Mouse (Mus musculus) heart, embryonic 11.5 days (tissue): ENCODE measurements around the gene Cdc20b. TPM values are rescaled to one million over a fixed set of nuclear protein-coding genes. Genes with fewer than 3 reads are reported as not detected.

Experiments
- ATAC-seq: fragments of 200-750 bp; cut with Nextera tagmentation; replicated peaks from 2 replicates; pipeline ENCODE4 v1.8.0; 2017; ENCODE audit warnings: moderate library complexity; ENCODE audit not compliant: insufficient number of reproducible peaks, low FRiP score, low TSS enrichment
- H3K27ac ChIP-seq: fragments of 300-500 bp; sonication (generic); 2 replicates; pipeline ENCODE4 v1.5.1; 2014; ENCODE audit warnings: mild to moderate bottlenecking, low read depth, low read length
- H3K27me3 ChIP-seq: fragments of 300-500 bp; sonication (generic); 2 replicates; pipeline ENCODE4 v1.6.1; 2014; ENCODE audit warnings: mild to moderate bottlenecking, low read length, mixed read lengths; ENCODE audit not compliant: control insufficient read depth, insufficient read depth
- H3K36me3 ChIP-seq: fragments of 300-500 bp; sonication (generic); 2 replicates; pipeline ENCODE4 v1.6.1; 2014; ENCODE audit warnings: mild to moderate bottlenecking, low read length, moderate library complexity, mixed read lengths; ENCODE audit not compliant: control insufficient read depth, insufficient read depth
- H3K4me1 ChIP-seq: fragments of 300-500 bp; sonication (generic); 2 replicates; pipeline ENCODE4 v1.6.1; 2014; ENCODE audit warnings: low read length; ENCODE audit not compliant: control insufficient read depth, insufficient read depth
- H3K4me2 ChIP-seq: fragments of 300-500 bp; sonication (generic); 2 replicates; pipeline ENCODE4 v1.6.1; 2014; ENCODE audit warnings: mild to moderate bottlenecking, moderate library complexity
- H3K4me3 ChIP-seq: fragments of 300-500 bp; sonication (generic); 2 replicates; pipeline ENCODE4 v1.5.1; 2014; ENCODE audit warnings: low read depth, low read length
- H3K9ac ChIP-seq: fragments of 300-500 bp; sonication (generic); 2 replicates; pipeline ENCODE4 v1.6.1; 2014; ENCODE audit warnings: mild to moderate bottlenecking, low read depth, low read length, moderate library complexity
- H3K9me3 ChIP-seq: fragments of 300-500 bp; sonication (generic); replicated peaks from 2 replicates; pipeline ENCODE4 v1.6.1; 2016; ENCODE audit warnings: low read length; ENCODE audit not compliant: control insufficient read depth
- WGBS: fragments of 180-500 bp; shearing (Covaris S2); extraction: QIAGEN DNeasy Blood & Tissue Kit; methylation state at CpG from one replicate; pipeline ENCODE4 v1.1.7; 2014; ENCODE audit not compliant: insufficient replicate concordance; 5-methylcytosine and 5-hydroxymethylcytosine counted together
- polyA plus RNA-seq: library from polyadenylated mRNA; unstranded; fragments of >200 nt; fragmentation: Nextera tagmentation; extraction: Ambion mirVana; gene quantifications from 2 replicates; pipeline ENCODE4 v1.2.1, GENCODE M21; 2014

The Cdc20b gene
- polyA plus RNA-seq, result 0.14 TPM in 1 of 2 replicates, not detected in the other

- H3K36me3 ChIP-seq, result no peaks in the 10 kb centered on the region
- H3K9me3 ChIP-seq, result no peaks in the 10 kb centered on the region
- under 1% methylated on average over 46 of the region's 46 CpGs for WGBS
- peaks cover 4% of the 10 kb centered on the region; the same call in 1 of the 2 replicates for H3K4me1 ChIP-seq
- ATAC-seq, result no peak
- no peak within 1 kb of the TSS for H3K27ac ChIP-seq
- peak within 1 kb of the TSS; percentile 99 for H3K4me2 ChIP-seq
- peaks cover 42% of the 10 kb centered on the region for H3K27me3 ChIP-seq
- peak within 1 kb of the TSS; percentile 60; the same call in 1 of the 2 replicates for H3K9ac ChIP-seq
- H3K4me3 ChIP-seq, result peak within 1 kb of the TSS; percentile 59
These were observed at the start of gene Cdc20b for GRCm38 (mm10) chr13:113034950-113035421. Gene Cdc20b, plus strand, starts transcription at chr13:113035111.

- no peak for ATAC-seq
- Histone ChIP-seq H3K4me2 (peak overlapping the region; percentile 99), H3K27ac (no peak overlapping the region), H3K9me3 (no peaks in the 10 kb centered on the region), H3K36me3 (no peaks in the 10 kb centered on the region), H3K4me3 (no peak overlapping the region), H3K27me3 (peaks cover 64% of the 10 kb centered on the region), H3K9ac (no peak overlapping the region), H3K4me1 (peaks cover 21% of the 10 kb centered on the region)
- WGBS, result 9% methylated on average over 18 of the region's 18 CpGs
These were observed 49.1 kb upstream of the Cdc20b start for GRCm38 (mm10) chr13:112985605-112986450.

GRCm38 (mm10) chr13:112986451-112986950, 48.4 kb upstream of the Cdc20b start:
- WGBS, result under 1% methylated on average over 17 of the region's 17 CpGs
- H3K4me1 ChIP-seq, result peaks cover 21% of the 10 kb centered on the region
- no peak for ATAC-seq

GRCm38 (mm10) chr13:112987532-112987943, 47.4 kb upstream of the Cdc20b start, which contains the start of gene Ccno:
Gene Ccno, plus strand, starts transcription at chr13:112987802.
- H3K27me3 ChIP-seq, result peaks cover 77% of the 10 kb centered on the region
- WGBS, result 1% methylated on average over 46 of the region's 47 CpGs
- peak within 1 kb of the TSS; percentile 58 for H3K4me3 ChIP-seq
- peaks cover 21% of the 10 kb centered on the region for H3K4me1 ChIP-seq
- no peaks in the 10 kb centered on the region for H3K36me3 ChIP-seq
- peak within 1 kb of the TSS; percentile 99 for H3K4me2 ChIP-seq
- H3K9ac ChIP-seq, result peak within 1 kb of the TSS; percentile 60; the same call in 1 of the 2 replicates
- no peaks in the 10 kb centered on the region for H3K9me3 ChIP-seq
- peak; percentile 89 for ATAC-seq
- no peak within 1 kb of the TSS for H3K27ac ChIP-seq

More at GRCm38 (mm10) chr13:112986451-112986950, 48.4 kb upstream of the Cdc20b start:
- H3K4me3 ChIP-seq, result peak overlapping the region; percentile 58
- peaks cover 71% of the 10 kb centered on the region for H3K27me3 ChIP-seq
- H3K9ac ChIP-seq, result no peak overlapping the region
- no peaks in the 10 kb centered on the region for H3K9me3 ChIP-seq
- peak overlapping the region; percentile 99 for H3K4me2 ChIP-seq
- no peaks in the 10 kb centered on the region for H3K36me3 ChIP-seq
- H3K27ac ChIP-seq, result no peak overlapping the region

- H3K9me3 ChIP-seq, result no peaks in the 10 kb centered on the region
- ATAC-seq, result no peak
- peaks cover 21% of the 10 kb centered on the region for H3K4me1 ChIP-seq
- H3K27me3 ChIP-seq, result peaks cover 81% of the 10 kb centered on the region
- no peak overlapping the region for H3K27ac ChIP-seq
- H3K9ac ChIP-seq, result peak overlapping the region; percentile 60; the same call in 1 of the 2 replicates
- H3K4me2 ChIP-seq, result peak overlapping the region; percentile 99
- WGBS, result under 1% methylated on average over 28 of the region's 39 CpGs
- H3K4me3 ChIP-seq, result peak overlapping the region; percentile 58
- H3K36me3 ChIP-seq, result no peaks in the 10 kb centered on the region
These were observed 46.9 kb upstream of the Cdc20b start for GRCm38 (mm10) chr13:112987991-112988390.

- 2% methylated on average over 19 of the region's 19 CpGs for WGBS
- H3K9ac ChIP-seq, result no peak overlapping the region
- H3K4me2 ChIP-seq, result peak overlapping the region; percentile 99
- H3K27ac ChIP-seq, result no peak overlapping the region
- no peaks in the 10 kb centered on the region for H3K36me3 ChIP-seq
- no peaks in the 10 kb centered on the region for H3K9me3 ChIP-seq
- H3K4me1 ChIP-seq, result peaks cover 27% of the 10 kb centered on the region
- peak overlapping the region; percentile 58 for H3K4me3 ChIP-seq
- no peak for ATAC-seq
- peaks cover 86% of the 10 kb centered on the region for H3K27me3 ChIP-seq
These were observed 46.0 kb upstream of the Cdc20b start for GRCm38 (mm10) chr13:112988866-112989265.

GRCm38 (mm10) chr13:112989541-112989940, 45.4 kb upstream of the Cdc20b start:
- ATAC-seq, result no peak
- H3K36me3 ChIP-seq, result no peaks in the 10 kb centered on the region
- H3K4me3 ChIP-seq, result peak overlapping the region; percentile 32
- WGBS, result under 1% methylated on average over 23 of the region's 23 CpGs
- peaks cover 30% of the 10 kb centered on the region for H3K4me1 ChIP-seq
- peaks cover 88% of the 10 kb centered on the region for H3K27me3 ChIP-seq
- H3K9me3 ChIP-seq, result no peaks in the 10 kb centered on the region
- H3K9ac ChIP-seq, result no peak overlapping the region
- peak overlapping the region; percentile 45 for H3K4me2 ChIP-seq
- H3K27ac ChIP-seq, result no peak overlapping the region

GRCm38 (mm10) chr13:112990346-112990745, 44.6 kb upstream of the Cdc20b start:
- Histone ChIP-seq H3K9ac (no peak overlapping the region), H3K36me3 (no peaks in the 10 kb centered on the region), H3K4me1 (peaks cover 30% of the 10 kb centered on the region), H3K9me3 (no peaks in the 10 kb centered on the region), H3K4me2 (no peak overlapping the region), H3K27ac (no peak overlapping the region), H3K4me3 (no peak overlapping the region), H3K27me3 (peaks cover 95% of the 10 kb centered on the region)
- no peak for ATAC-seq
- WGBS, result 18% methylated on average over 4 of the region's 4 CpGs
